Mouse (Mus musculus): ENCODE data around the gene Vezt.

DNA sequence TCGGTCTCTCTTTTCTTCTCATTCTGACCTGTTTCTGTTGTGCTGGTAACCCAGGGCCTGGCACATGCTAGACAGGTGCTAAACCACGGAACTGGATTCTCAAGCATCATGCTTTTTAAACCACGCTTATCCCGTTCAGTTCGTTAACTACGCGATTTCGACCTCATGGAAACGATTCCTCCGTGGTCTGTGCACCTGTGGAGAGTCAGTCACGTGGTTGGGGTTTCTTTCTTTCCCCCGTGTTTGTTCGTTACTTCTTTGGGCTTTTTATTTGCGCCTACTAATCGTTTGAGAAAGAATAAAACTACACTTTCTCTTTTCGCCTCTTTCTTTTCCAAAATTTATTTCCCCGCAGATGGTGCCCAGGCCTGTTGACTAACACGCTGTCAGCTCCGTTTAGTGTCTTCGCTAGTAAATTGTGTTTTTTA, 96.8 kb downstream of the Vezt start:
- TF ChIP-seq CTCF (IDR thresholded peaks at IDR 0.05; ENCODE audit: low read depth) (no peak), EP300 (IDR thresholded peaks at IDR 0.05; ENCODE audit: low read depth) (no peak)
